Mouse (Mus musculus): ENCODE data around the gene Mad1l1.

The Mad1l1 gene

GRCm38 (mm10) chr5:140331615-140332512, 10.5 kb upstream of the Mad1l1 start, which contains the start of gene Mrm2:
Gene Mrm2 (minus strand): TSS chr5:140331898.
- in situ Hi-C loops (cut with MboI, MseI) = loop anchor here (25.0 kb wide), 1 partner anchor 495 kb away; the partner anchor contains the start of genes Gm26938 and Psmg3

- in situ Hi-C loops (cut with MboI, MseI) = no loop called here
Measured at GRCm38 (mm10) chr5:140324058-140324457, 2.7 kb upstream of the Mad1l1 start.

- in situ Hi-C loops (cut with MboI, MseI) = no loop called here
Measured at GRCm38 (mm10) chr5:140321756-140322575, 614 bp upstream of the Mad1l1 start.

- in situ Hi-C loops (cut with MboI, MseI) = no loop called here
Measured at GRCm38 (mm10) chr5:140316716-140317115, 4.6 kb downstream of the Mad1l1 start.

GRCm38 (mm10) chr5:140307602-140308001, 13.8 kb downstream of the Mad1l1 start:
- in situ Hi-C loops (cut with MboI, MseI) = no loop called here

- in situ Hi-C loops (cut with MboI, MseI) = no loop called here
Measured at GRCm38 (mm10) chr5:140306016-140306415, 15.3 kb downstream of the Mad1l1 start.

GRCm38 (mm10) chr5:140298291-140298690, 23.1 kb downstream of the Mad1l1 start:
- in situ Hi-C loops (cut with MboI, MseI) = no loop called here

- in situ Hi-C loops (cut with MboI, MseI) = loop anchor here (5.0 kb wide), 1 partner anchor 95 kb away; no protein-coding TSS in a partner anchor
Measured at GRCm38 (mm10) chr5:140292152-140292551, 29.2 kb downstream of the Mad1l1 start.

- in situ Hi-C loops (cut with MboI, MseI) = no loop called here
Measured at GRCm38 (mm10) chr5:140289161-140289560, 32.2 kb downstream of the Mad1l1 start.

- in situ Hi-C loops (cut with MboI, MseI) = no loop called here
Measured at GRCm38 (mm10) chr5:140288287-140288686, 33.1 kb downstream of the Mad1l1 start.

GRCm38 (mm10) chr5:140284761-140285160, 36.6 kb downstream of the Mad1l1 start:
- in situ Hi-C loops (cut with MboI, MseI) = no loop called here

- in situ Hi-C loops (cut with MboI, MseI) = no loop called here
Measured at GRCm38 (mm10) chr5:140284011-140284410, 37.3 kb downstream of the Mad1l1 start.

- in situ Hi-C loops (cut with MboI, MseI) = no loop called here
Measured at GRCm38 (mm10) chr5:140282900-140283299, 38.5 kb downstream of the Mad1l1 start.

- in situ Hi-C loops (cut with MboI, MseI) = no loop called here
Measured at GRCm38 (mm10) chr5:140282376-140282775, 39.0 kb downstream of the Mad1l1 start.

GRCm38 (mm10) chr5:140280205-140280604, 41.1 kb downstream of the Mad1l1 start:
- in situ Hi-C loops (cut with MboI, MseI) = no loop called here

GRCm38 (mm10) chr5:140276779-140277178, 44.6 kb downstream of the Mad1l1 start:
- in situ Hi-C loops (cut with MboI, MseI) = no loop called here

GRCm38 (mm10) chr5:140270976-140271685, 50.2 kb downstream of the Mad1l1 start:
- in situ Hi-C loops (cut with MboI, MseI) = no loop called here

- in situ Hi-C loops (cut with MboI, MseI) = no loop called here
Measured at GRCm38 (mm10) chr5:140268396-140268795, 53.0 kb downstream of the Mad1l1 start.

- in situ Hi-C loops (cut with MboI, MseI) = no loop called here
Measured at GRCm38 (mm10) chr5:140267061-140267460, 54.3 kb downstream of the Mad1l1 start.

GRCm38 (mm10) chr5:140264825-140265575, 56.4 kb downstream of the Mad1l1 start:
- in situ Hi-C loops (cut with MboI, MseI) = no loop called here
